Mouse (Mus musculus) T-cell, adult 2 months (primary cell): Measurements from ENCODE around the gene Zcchc2.

Source experiments
- DNase-seq: peaks from one replicate; pipeline ENCODE4 v3.0.0; 2022; ENCODE audit warnings: low spot score

The Zcchc2 gene

GRCm38 (mm10) chr1:106072071-106072440 is 81.8 kb downstream of the Zcchc2 start:
- no peak for DNase-seq

DNA sequence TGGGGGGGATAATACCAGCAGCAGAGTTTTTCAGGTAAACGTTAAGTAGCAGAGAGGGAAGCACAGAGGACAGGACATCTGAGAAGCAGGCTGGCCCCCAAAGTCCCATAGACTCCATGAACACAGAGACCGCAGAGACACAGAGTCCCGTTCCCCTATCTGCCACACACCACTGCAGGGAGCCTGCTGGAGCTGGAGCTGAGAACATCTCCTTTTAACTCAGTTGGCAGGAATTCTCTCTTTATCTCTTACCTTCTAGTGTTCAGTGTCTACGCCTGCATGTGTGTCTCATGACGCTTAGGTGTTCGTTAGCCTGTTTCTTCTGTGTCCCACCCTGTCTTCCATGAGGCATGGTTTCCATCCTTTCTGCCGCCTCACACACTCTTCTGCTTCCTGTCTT is 83.0 kb downstream of the Zcchc2 start:
- no peak for DNase-seq

GRCm38 (mm10) chr1:106074141-106074540 is 83.9 kb downstream of the Zcchc2 start:
- no peak for DNase-seq

DNA sequence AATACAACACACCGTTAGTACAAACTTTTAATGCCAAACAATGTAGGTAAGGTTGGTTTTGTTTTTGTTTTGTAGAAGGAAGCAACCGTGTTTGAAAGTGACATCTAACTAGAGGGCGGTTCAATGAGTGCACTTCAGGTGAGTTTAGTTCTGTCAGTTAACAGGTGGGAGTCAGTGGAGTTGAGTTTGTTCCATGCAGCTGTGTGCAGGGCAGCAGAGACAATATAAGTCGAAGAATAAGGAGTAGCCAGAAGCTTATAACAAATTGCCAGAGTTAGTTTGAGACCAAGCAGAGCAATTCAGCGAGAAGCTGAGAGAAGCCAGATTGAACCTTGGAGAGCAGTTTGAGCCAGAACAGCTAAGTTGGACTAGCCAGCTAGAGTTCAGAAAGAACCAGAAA is 84.5 kb downstream of the Zcchc2 start:
- DNase-seq: no peak

DNA sequence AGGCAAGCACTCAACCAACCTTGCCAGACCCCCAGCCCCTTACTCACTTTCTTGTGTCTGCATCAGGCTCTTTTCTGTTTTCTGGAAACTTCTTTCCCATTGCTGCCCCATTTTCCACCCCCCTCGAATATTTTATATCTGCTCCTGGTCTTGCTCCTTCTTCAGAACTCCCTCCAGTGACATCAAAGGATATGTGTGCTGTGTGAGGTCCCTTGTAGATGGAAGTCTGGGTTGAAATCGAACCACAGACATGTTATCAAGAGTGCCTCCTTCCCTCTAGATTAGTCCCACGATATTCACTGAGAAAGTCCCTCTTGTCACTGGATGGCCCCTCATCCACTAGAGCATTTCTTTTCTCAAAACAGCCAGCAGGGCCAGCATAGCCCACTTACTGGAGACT is 86.4 kb downstream of the Zcchc2 start:
- DNase-seq: no peak

DNA sequence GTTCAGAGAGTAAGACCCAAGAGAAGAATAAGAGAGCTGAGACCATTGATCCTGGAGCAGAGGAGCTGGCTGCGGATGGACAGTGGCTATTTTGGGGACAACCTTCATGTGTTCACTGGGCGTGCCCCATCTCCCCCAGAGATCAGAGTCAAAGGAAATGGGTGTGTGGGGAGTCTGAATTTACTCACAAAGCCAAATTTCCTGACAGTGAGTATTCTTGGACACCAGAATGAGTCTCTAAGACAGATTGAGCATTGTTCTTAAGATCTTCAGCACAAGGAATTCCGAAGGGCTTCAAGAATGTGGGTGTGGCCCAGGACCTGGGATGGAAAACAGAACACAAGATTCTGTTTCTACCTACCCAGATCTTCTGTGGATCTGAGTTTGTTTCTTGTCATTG is 87.0 kb downstream of the Zcchc2 start:
- no peak for DNase-seq
